Mouse (Mus musculus): ENCODE data around the gene Phb2. TPM values are rescaled to one million over a fixed set of nuclear protein-coding genes. Genes with fewer than 3 reads are reported as not detected.

Phb2 gene
- polyA plus RNA-seq, 1 experiment = 329 TPM

DNA sequence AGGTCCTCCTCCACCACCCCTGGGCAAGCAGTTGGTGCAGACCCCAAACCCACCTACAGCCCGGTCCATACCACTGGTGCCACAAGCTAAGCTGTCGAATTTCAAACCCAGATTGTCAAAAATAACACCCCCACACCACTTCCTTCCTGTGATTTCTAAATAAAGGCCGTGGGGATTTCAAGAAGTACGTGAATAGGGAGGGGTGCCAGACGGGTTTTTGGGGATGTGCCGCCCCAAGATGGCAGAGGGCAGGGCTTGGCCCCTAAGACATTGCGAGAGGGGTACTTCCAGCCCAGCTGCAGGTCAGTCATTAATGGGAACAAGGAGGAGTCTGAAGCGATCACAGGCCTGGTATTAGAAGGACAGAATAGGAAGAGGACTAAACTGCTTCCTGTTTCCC, 11.4 kb downstream of the Phb2 start:
- TF ChIP-seq CTCF (IDR thresholded peaks at IDR 0.05; ENCODE audit: low read depth, low read length) (no peak), POLR2A (IDR thresholded peaks at IDR 0.05; ENCODE audit: insufficient read depth, low read length) (no peak), EP300 (IDR thresholded peaks at IDR 0.05; ENCODE audit: insufficient read depth, low read depth, low read length) (no peak)
- Histone ChIP-seq H3K27me3 (ENCODE audit: control insufficient read depth, insufficient read depth, low read length, poor library complexity, severe bottlenecking) (no peaks in the 10 kb centered on the region), H3K9ac (ENCODE audit: low read depth, poor library complexity, severe bottlenecking) (no peak overlapping the region), H3K36me3 (ENCODE audit: control insufficient read depth, insufficient read depth, low read length, poor library complexity, severe bottlenecking) (no peaks in the 10 kb centered on the region), H3K4me1 (ENCODE audit: control insufficient read depth, insufficient read depth, low read length) (no peaks in the 10 kb centered on the region), H3K27ac (ENCODE audit: insufficient read depth, low read length) (no peak overlapping the region), H3K4me3 (ENCODE audit: low read depth, low read length) (no peak overlapping the region), H3K9me3 (replicated peaks; ENCODE audit: control insufficient read depth, insufficient read depth, low read length, poor library complexity, severe bottlenecking) (no peaks in the 10 kb centered on the region)

DNA sequence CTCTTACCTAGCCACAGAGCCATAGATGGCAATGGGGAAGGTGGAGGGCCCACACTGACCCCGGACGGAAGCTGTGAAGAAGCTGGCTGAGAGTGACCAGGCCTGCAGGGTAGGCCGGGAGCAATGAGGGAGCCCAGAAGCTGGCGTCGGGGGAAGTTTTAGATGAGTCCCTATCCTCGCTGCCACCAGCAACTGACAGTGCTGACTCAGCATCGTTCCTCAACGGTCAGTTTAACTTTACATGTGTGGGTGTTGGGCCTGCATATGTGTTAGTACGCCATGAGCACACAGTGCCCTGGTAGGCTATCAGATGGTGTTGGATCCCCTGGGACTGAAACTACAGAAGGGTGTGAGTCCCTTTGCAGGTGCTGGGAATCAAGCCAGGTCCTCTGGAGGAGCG, 12.3 kb downstream of the Phb2 start:
- Histone ChIP-seq H3K9me3 (replicated peaks; ENCODE audit: control insufficient read depth, insufficient read depth, low read length, poor library complexity, severe bottlenecking) (no peaks in the 10 kb centered on the region), H3K9ac (ENCODE audit: low read depth, poor library complexity, severe bottlenecking) (no peak overlapping the region), H3K36me3 (ENCODE audit: control insufficient read depth, insufficient read depth, low read length, poor library complexity, severe bottlenecking) (no peaks in the 10 kb centered on the region), H3K27ac (ENCODE audit: insufficient read depth, low read length) (no peak overlapping the region), H3K27me3 (ENCODE audit: control insufficient read depth, insufficient read depth, low read length, poor library complexity, severe bottlenecking) (no peaks in the 10 kb centered on the region), H3K4me3 (ENCODE audit: low read depth, low read length) (no peak overlapping the region), H3K4me1 (ENCODE audit: control insufficient read depth, insufficient read depth, low read length) (no peaks in the 10 kb centered on the region)
- TF ChIP-seq POLR2A (IDR thresholded peaks at IDR 0.05; ENCODE audit: insufficient read depth, low read length) = no peak
- no peak for TF ChIP-seq CTCF (IDR thresholded peaks at IDR 0.05; ENCODE audit: low read depth, low read length)
- TF ChIP-seq EP300 (IDR thresholded peaks at IDR 0.05; ENCODE audit: insufficient read depth, low read depth, low read length) = no peak

DNA sequence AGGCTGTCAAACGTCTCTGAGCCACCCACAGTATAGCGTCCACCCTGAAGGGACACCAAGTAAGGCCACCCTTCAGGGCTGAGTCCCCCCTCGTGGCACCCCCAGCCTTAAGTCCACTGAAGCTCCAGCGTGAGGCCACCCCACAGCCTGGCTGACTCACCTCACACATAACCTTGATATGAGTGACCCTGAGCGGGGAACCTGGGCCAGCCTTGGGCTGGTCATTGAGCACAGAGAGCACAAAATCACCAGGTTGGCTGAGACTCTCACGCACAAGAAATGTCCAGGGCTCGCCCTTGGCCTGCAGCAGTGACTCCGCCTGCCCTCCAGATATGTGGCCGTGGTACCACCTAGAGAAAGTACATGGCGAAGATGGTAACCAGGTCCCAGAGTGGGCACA, 16.5 kb downstream of the Phb2 start:
- no peak overlapping the region for H3K4me3 ChIP-seq (ENCODE audit: low read depth, low read length)
- H3K9ac ChIP-seq (ENCODE audit: low read depth, poor library complexity, severe bottlenecking) = no peak overlapping the region
- TF ChIP-seq EP300 (IDR thresholded peaks at IDR 0.05; ENCODE audit: insufficient read depth, low read depth, low read length) = no peak
- TF ChIP-seq CTCF (IDR thresholded peaks at IDR 0.05; ENCODE audit: low read depth, low read length) = no peak
- no peak for TF ChIP-seq POLR2A (IDR thresholded peaks at IDR 0.05; ENCODE audit: insufficient read depth, low read length)
- no peaks in the 10 kb centered on the region for H3K27me3 ChIP-seq (ENCODE audit: control insufficient read depth, insufficient read depth, low read length, poor library complexity, severe bottlenecking)
- no peaks in the 10 kb centered on the region for H3K36me3 ChIP-seq (ENCODE audit: control insufficient read depth, insufficient read depth, low read length, poor library complexity, severe bottlenecking)
- H3K9me3 ChIP-seq (replicated peaks; ENCODE audit: control insufficient read depth, insufficient read depth, low read length, poor library complexity, severe bottlenecking) = no peaks in the 10 kb centered on the region
- H3K4me1 ChIP-seq (ENCODE audit: control insufficient read depth, insufficient read depth, low read length) = peaks cover 9% of the 10 kb centered on the region
- no peak overlapping the region for H3K27ac ChIP-seq (ENCODE audit: insufficient read depth, low read length)

DNA sequence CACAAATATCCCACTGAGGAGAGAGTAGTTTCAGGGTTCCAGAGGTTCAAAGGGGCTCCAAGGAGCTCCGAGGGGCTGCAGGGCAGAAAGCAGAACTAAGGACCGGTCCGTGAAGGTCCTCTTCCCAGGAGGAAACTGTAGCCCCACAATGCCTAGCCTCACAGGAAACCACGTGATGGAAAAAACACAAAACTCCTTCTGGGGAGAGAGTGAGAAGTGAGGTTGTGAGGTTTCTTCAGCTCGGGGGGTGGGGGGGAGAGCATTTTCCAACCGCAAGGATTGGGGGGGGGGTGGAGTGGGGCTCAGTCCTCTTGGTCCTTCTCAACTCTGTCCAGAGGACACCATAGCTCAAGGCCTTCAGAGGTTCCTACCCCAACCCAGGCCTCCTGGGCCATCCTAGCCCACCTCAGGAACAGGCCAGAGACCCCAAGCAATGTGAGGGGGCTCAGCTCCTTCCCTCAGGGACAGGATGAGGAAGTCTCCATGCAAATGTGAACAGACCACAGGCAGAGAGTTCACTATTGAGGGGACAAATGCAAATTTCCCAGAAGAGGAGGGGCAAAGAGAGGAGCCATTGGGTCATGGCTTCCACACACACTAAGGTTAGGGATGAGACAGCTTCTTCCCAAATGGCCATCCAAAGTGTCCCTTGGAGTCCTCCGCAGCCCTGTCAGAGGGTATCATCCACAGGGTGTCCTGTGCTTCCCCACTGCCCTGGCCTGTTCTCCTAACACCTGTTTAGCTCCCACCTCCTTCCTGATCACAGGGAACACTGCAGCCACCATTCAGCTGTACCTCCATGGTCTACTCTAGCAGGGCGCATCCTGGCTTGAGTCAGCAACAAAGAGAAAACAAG, 17.9 kb downstream of the Phb2 start:
- H3K36me3 ChIP-seq (ENCODE audit: control insufficient read depth, insufficient read depth, low read length, poor library complexity, severe bottlenecking) = no peaks in the 10 kb centered on the region
- TF ChIP-seq CTCF (IDR thresholded peaks at IDR 0.05; ENCODE audit: low read depth, low read length) (no peak), EP300 (IDR thresholded peaks at IDR 0.05; ENCODE audit: insufficient read depth, low read depth, low read length) (no peak), POLR2A (IDR thresholded peaks at IDR 0.05; ENCODE audit: insufficient read depth, low read length) (no peak)

DNA sequence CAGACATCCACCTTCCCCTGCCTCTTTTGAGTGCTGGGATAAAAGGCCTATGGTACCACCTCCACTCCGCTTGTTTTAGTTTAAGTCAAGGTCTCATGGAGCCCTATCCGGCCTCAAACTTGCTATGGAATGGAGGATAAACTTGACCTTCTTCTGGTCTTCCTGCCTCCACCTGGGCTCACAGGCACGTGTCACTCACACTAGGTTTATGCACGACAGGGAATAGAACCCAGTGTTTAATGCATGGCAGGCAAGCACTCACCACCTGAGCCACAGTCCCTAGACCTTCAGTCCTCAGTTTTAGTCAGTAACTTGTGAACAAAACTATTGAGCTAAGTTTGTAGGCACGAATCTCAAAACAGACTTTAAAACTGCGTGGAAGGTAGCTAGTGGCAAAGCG, 18.9 kb downstream of the Phb2 start:
- TF ChIP-seq EP300 (IDR thresholded peaks at IDR 0.05; ENCODE audit: insufficient read depth, low read depth, low read length) (no peak), CTCF (IDR thresholded peaks at IDR 0.05; ENCODE audit: low read depth, low read length) (no peak), POLR2A (IDR thresholded peaks at IDR 0.05; ENCODE audit: insufficient read depth, low read length) (no peak)
- H3K27me3 ChIP-seq (ENCODE audit: control insufficient read depth, insufficient read depth, low read length, poor library complexity, severe bottlenecking) = no peaks in the 10 kb centered on the region
- H3K4me3 ChIP-seq (ENCODE audit: low read depth, low read length) = no peak overlapping the region
- H3K9me3 ChIP-seq (replicated peaks; ENCODE audit: control insufficient read depth, insufficient read depth, low read length, poor library complexity, severe bottlenecking) = no peaks in the 10 kb centered on the region
- H3K4me1 ChIP-seq (ENCODE audit: control insufficient read depth, insufficient read depth, low read length) = peaks cover 9% of the 10 kb centered on the region
- no peaks in the 10 kb centered on the region for H3K36me3 ChIP-seq (ENCODE audit: control insufficient read depth, insufficient read depth, low read length, poor library complexity, severe bottlenecking)
- no peak overlapping the region for H3K9ac ChIP-seq (ENCODE audit: low read depth, poor library complexity, severe bottlenecking)
- no peak overlapping the region for H3K27ac ChIP-seq (ENCODE audit: insufficient read depth, low read length)

More for the DNA sequence above, 17.9 kb downstream of the Phb2 start:
- no peak overlapping the region for H3K27ac ChIP-seq (ENCODE audit: insufficient read depth, low read length)
- no peaks in the 10 kb centered on the region for H3K27me3 ChIP-seq (ENCODE audit: control insufficient read depth, insufficient read depth, low read length, poor library complexity, severe bottlenecking)
- H3K4me1 ChIP-seq (ENCODE audit: control insufficient read depth, insufficient read depth, low read length) = peaks cover 9% of the 10 kb centered on the region
- no peaks in the 10 kb centered on the region for H3K9me3 ChIP-seq (replicated peaks; ENCODE audit: control insufficient read depth, insufficient read depth, low read length, poor library complexity, severe bottlenecking)
- no peak overlapping the region for H3K4me3 ChIP-seq (ENCODE audit: low read depth, low read length)
- H3K9ac ChIP-seq (ENCODE audit: low read depth, poor library complexity, severe bottlenecking) = no peak overlapping the region
